Mouse (Mus musculus): Measurements from ENCODE around the gene Chd2.
A peak's percentile ranks its signal among the peaks of the same experiment; 100 is the strongest.
"Not testable (repeated sequence)": the region's sequence is repeated elsewhere in the genome, so short reads cannot be mapped to it uniquely, and the experiment has no call there.

Gene Chd2

DNA sequence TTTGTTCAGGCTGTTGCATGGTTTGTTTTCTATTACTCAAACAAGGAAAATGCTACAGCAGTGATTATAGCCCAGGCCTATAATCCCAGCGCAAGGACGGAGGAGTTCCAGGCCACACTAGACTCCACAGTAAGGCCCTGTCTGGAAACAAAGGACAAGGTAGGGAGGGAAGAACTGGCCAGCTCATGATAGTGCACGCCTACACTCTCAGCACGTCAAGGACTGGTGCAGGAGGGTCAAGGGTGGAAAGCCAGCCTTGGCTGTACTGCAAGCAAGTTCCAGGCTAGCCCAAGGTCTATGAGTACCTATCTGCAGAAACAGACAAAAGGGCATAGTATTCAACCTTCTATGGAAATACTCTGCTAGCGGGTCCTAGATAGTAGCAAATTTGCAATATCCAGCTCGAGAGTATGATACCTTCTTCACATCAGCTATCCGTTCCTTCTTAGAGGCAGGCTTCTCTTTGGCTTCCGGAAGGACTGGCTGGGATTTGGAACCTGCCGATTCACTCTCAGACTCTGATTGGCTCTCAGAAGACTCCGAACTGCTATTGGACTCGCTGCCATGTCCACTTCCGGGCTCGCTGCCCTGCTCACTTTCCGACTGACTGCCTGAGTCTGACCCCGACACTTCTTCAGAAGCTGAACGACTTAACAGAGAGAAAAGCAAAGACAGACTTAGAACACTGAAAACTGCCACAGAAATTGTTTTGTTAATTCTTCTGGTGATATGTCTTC lies 22.4 kb downstream of the Chd2 start:
- no peak for DNase-seq

DNA sequence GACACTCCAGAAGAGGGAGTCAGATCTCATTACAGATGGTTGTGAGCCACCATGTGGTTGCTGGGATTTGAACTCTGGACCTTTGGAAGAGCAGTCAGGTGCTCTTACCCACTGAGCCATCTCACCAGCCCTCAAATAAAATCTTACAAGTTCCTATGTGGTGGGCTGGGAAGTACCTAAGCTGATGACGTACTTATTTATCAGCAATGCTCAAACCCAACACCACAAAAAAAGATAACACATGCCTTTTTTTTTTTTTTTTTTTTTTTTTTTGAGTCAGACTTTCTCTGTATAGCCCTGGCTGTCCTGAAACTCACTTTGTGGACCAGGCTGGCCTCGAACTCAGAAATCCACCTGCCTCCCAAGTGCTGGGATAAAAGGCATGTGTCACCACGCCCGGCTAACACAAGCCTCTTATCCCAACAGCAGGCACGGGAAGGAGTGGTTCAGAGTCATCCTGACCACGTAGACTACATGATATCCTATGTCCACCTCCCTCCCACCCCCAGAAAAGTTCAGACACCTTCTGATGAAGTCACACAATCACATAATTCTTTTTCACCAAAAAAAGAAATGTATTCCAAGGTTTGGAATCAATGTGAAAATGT lies 23.2 kb downstream of the Chd2 start:
- not testable (repeated sequence) for DNase-seq

DNA sequence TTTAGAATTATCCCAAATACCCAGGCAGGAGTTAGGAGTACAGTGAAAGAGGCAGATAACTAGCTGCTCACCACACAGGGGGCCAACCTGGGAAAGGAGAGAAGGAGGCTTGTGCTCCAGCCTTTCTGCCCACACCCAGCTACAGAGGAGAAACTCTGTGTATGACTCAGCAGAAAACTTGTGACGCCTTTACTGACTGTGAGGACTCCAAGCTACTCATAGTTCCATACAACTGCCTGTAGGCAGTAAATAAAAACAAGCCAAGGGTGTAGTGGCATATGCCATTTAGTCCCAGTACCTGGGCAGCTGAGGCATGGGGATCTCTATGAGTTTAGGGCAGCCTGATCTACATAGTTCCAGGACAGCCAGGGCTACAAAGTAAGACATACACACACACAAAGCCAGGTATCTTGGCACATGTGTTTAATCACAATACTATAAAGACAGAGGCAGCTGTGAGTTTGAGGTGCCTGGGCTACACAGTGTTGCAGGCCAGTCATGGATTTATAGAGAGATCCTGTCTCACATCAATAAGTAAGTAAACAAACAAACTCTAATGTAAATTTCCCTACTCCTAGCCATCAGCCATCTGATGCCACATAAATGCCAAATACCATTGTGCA lies 24.1 kb downstream of the Chd2 start:
- no peak for DNase-seq

DNA sequence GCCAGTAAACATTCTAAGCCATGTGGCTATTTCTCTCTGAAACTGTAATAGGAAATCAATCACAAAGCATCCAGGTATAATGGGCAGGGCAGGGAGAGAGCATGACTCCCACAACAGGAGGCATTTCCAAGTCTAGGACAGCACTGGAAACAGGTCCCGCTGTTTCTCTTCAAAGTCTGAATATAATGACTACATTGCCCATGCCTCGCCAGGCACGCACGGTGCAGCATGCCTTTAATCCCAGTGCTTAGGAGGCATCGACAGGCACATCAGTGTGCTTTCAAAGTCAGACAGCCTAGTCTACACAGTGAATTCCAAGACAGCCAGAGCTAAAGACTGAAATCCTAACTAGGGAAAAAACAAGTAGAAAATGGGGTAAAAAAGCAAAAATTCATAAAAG lies 24.8 kb downstream of the Chd2 start:
- no peak for DNase-seq

DNA sequence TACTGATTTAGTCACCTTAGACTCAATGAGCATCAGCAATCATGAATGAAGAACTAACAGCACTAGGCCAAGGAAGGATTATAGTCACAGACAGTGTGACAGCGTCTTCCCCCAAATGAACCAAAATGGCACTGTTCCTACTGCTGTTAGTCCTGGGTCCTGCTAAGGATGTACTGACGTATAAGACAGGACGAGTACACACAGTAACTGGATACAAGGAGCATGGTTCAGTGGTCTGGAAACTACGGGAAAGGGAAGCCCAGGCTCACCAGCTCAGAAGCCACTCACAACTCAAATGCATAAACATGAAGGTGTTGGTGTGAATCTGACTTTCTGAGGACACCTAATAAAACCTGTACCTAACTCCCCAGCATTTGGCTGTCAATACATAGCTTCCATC lies 27.1 kb downstream of the Chd2 start:
- DNase-seq = no peak

DNA sequence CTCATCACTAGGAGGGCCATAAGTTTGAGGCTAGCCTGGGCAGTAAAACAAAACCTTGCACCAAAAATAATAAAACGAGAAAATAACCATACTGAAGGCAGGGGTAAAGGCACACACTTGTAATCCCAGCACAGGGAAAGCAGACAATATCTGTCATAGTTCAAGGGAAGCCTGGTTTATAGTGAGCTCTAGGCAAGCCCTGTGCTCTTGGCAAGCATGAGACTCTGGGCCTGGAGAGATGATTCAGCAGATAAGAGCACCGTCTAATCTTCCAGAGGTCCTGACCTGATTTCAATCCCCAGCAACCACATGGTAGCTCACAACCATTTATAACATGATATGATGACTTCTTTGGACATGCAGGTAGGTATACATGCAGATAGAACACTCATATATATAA lies 29.2 kb downstream of the Chd2 start:
- DNase-seq = no peak

DNA sequence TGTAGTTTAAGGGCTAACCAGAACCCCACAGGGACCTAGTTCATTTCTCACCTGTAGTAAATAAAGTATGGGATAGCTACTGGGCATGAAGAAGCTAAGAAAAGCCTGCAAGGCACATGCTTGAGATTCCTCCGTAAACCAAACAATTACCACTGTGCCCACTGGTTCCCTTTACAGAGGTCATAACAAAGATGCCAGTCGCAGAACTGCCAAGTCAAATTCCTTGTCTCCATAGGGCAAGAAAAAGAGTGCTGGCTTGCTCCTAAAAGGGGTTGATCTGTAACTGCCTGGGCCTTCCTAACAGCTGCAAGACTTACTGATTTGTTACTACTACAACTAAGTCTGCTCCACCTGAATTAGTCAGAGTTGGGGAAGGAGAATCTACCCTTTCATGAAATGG lies 32.9 kb downstream of the Chd2 start:
- DNase-seq = no peak

DNA sequence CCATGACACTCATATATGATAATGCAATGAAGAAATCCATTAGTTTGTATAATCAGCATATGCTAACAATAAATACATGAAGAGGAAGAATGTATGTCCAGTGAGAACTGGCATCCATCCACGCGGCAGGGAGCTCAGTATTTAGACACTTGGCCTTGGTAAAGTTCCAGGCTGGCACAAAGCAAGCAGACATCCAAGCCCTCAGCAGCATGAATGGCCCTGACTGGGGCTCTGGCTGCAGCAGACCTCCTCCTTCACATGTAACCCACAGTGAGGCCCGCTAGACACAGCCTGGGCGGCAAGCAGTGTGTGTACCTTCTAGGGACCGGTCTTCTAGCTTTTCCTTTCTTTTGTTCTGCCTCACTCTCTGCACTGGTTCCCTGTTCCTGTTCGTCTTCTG lies 34.1 kb downstream of the Chd2 start:
- DNase-seq = peak; percentile 80

DNA sequence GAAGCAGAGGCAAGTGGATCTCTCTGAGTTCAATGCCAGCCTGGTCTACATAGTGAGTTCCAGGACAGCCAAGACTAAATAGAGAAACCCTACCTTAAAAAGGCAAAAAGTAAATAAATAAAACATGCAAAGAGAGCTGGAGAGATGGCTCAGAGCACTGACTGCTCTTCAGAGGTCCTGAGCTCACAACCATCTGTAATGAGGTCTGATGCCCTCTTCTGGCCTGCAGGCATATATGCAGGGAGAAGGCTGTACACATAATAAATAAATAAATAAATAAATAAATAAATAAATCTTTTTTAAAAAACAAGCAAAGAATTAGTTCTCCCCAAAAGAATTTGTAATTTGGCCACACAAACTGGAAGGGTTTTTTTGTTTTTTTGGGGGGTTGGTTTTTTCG lies 34.8 kb downstream of the Chd2 start:
- DNase-seq = no peak

DNA sequence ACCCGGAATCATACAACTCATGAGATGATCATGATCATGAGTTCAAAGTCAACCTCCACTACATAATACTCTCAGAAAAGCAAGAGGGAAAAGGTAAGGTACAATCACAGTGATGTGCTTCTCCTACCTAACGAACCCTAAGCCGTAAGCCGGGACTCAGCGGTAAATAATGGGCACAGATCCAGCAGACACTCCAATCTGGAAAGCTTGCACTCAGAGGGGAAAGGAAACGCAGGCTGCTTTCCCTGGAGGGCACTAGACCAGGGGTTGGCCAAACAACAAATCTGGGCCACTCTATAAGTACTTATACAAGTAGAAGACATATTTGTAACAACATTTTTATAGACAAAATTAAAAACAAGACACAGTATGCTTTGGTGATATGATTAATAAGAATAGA lies 36.4 kb downstream of the Chd2 start:
- DNase-seq = no peak

DNA sequence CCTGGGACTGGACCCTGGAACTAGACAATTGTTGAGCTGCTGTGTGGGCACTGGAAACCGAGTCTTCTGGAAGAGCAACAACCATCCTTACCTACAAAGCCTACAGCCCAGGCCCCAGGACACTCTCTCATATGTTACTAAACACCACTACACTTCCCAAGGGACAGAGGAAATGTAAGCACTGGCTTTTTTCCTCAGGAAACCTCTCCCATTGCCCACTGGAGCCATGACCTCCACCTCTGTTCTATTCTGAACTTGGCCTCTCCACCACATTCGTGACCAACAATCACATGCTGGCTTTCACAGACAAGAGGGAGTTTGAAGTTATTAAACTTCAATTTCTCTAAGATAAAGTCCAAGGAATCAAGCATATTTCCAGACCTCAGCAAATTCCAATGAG lies 43.4 kb downstream of the Chd2 start:
- DNase-seq = no peak

DNA sequence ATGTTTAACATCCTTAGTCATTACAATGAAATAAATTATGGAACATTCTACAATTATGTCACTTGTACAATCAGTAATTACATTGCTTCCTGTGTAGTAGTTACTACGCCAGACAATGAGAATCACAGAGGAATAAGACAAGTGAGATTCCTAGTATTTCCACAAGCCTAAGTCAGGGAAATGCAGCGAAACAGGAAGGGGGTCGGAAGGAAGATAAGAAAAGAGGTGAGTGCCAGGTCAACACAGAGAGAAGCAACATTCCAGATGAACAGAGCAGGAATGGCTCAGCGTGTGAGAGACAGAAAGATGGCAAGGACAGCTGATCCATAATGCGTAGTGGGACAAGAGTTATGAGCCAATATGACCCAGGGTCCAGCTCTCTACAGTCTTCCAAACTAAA lies 52.4 kb downstream of the Chd2 start:
- DNase-seq = no peak

DNA sequence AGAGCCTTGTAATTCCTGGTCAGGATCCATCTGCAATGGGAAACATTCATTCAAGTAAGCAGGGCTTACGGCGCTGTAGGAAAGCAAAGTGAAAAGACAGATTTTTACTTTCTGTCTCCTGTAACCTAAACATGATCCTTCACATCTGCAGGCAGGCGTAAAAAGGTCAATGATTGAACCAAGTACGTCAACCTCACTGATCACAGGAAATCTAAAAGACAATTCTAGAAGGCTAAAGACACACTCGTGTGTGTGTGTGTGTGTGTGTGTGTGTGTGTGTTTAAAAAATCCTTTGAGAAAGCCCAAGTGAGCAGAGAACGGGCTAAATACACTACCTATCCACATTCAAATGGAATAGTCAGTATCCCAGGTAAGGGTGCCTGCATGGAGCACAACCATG lies 60.5 kb downstream of the Chd2 start:
- DNase-seq = no peak

DNA sequence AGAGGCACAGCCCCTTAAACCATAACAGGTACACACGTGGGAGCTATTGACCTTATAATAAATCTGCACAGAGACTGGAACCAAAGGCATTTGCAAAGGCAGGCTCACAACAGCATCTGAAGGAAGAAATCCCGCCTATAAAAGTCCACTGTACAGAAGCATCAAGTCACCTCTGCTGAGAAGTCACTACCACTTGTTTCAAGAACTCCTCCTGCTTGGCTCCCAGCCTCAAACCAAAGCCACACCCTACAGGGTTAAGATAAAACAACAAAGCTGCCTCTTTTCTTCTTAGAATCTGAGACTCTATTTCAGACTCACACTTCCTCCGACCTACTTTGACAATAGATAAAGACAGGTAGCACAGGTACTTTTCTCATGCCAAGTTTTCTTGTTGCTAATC lies 62.1 kb downstream of the Chd2 start:
- DNase-seq = no peak

DNA sequence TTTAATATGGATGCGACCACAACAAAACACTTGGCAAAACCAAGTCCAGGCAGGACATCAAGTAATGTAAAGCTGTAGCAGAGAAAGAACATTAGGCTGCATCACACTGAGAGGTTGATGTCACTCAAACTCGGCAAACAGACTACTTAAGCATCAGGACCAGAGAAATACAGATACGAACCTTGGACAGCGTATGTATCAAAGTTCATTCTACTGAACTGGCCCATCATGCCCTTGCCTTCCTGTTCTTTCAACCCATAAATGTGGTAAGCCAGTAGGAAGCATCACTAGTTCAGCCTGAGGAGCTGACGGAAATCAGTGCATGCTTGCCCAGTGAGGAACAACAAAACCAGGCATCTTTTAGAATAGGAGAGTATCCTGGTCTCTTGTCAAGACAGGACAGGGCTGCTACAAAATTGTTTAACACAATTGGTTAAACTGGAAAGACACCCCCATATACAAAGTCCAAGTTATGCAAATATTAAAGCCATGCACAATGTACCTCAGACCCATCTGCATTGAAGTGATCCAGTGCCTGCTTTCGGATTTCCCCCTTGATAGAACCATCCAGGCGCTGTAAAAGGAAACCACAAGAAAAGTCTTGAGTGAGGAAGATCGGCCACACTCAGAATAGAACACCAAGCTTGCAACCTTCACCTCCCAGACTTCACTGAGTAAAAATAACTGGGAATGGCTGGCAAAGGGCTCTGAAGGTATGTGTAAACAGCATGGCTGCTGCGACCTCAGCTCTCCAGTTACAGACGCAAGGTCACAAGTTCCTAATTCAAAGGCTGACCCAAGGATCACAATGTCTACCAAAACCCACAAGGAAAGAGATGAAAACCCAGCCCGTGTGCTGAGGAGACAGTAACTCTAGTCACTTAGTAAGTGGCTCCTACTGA lies 63.2 kb downstream of the Chd2 start:
- no peak for DNase-seq

DNA sequence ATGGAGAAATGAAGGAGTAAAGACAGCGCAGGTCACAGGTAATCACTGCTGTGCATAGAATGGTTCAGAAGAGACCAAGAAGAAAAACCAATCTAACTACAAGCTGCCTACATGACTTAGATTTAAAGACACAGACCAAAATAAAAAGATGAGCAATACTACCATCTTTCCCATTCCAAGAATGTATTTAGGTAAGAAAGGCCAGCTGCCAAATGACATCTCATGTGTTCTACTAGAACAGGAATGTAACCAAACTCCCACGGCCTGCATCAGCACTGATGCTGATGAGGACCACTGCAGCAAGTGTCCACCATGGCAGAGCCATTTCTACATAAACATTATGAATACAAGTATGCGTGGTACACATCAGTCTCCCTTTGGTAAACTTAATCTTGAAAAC lies 73.9 kb downstream of the Chd2 start:
- DNase-seq = no peak

DNA sequence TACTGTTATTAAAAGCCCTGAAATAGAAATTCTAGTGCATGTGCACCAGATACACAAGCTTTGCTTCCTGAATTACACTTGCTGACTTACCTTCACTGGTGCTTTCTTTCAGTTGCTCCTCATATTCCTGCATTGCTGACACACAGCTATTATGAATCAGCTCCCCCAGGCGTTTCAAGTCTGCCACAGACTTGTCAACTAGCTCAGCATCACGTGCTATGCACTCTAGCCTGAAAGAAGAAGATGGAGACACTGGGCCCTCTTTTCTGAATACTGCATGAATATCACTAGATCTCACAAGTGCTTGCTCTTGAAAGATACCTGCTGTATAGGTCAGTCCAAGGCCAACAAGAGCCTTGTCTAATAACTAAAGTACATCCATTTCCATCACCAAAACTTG lies 78.1 kb downstream of the Chd2 start:
- DNase-seq = no peak

DNA sequence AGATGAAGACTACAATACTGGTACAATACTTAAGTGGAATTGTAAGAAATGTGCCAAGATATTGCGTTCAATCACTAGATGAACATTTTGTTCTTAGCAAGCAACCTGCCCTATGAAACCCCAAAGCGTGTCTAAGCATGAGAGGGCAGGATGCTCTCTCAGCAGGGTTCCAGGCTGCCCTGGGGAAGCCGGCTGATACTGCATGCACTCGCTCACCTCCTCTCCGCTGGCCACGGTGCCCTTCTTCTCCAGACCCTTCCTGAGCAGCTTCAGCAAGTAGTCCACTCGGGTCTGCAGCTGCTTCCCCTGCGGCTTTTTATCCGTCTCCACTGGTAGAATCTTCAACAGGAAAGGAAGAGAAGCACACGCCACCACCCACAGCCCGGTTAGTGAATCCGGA lies 87.5 kb downstream of the Chd2 start:
- peak; percentile 25 for DNase-seq

DNA sequence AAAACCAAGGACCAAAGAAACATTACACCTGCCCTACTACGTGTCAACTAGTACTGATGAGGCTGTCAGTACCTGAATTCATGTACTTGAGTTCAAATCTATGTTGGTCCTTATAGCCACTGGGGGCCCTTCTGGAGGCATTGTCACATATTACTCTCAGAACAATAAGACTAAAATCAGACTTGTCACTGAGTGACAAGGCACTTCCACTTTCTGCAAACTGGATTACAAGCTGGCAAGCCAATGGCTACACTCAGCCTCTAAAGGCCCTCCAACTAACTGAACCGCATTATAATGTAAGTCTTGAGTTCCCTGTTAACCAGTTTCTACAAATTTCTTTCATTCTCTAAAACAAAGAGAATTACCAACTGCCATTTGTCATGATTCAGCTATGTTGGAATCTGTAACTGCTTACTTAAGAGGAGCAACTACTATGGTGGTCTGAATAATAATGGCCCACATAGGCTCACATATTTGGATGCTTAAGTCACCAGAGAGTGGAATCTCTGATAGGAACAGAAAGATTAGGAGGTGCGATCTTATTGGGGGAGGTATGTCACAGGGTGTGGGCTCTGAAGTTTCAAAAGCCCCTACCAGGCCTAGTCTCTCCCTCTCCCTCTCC lies 89.3 kb downstream of the Chd2 start:
- DNase-seq = no peak

DNA sequence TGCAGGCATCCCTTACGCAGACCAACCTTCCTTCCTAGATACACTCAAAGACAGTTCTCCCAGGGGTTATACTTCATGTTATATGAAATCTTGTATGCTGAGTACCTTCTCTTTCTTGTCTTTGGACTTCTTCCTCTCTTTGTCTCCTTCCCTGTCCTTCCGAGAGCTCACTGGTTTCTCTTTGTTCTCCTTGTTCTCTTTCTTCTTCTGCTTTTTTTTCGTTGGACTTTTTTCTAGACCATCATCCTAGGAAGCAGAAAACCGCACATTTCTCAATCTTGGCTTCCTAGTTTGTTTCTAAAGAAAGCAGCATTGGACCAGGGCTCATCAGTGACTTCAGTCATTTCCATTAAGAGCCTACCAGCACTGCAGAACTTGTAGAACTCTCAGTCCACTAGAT lies 90.0 kb downstream of the Chd2 start:
- no peak for DNase-seq

DNA sequence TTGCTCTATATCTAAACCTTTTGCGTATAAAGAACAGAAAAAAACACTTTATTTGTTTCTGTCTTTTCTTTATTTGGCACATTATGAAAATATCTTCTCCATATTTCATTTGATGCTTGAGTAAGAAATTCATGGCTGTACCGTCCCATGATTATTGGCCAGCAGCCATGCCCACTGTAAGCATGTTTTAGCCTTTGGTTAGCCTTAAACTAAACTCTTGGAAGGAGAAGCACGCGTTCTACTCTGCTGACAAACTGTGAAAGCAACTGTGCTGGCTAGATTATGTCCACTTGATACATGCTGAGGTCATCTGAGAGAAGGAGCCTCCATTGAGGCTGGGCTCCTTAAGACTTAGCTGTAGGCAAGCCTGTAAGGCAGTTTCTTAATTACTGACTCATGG lies 99.4 kb downstream of the Chd2 start:
- no peak for DNase-seq

DNA sequence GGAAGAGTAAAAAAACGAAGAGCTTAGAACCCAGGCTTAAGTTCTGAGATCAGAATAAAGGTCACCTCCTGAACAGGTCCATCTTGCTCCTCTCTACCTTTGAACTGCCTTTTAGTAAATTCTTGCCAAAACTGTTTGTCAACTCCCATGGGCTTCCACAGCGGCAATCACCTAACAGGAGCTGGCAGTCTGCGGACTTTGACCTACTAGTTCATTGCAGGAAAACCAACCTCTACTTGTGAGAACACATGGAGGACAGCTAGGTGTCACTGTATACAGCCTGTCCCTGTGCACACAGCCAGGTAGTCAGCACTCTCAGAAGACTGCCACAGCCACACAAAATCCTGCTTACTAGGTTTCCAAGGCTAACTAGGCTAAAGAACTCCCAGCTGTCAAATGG lies 99.8 kb downstream of the Chd2 start:
- DNase-seq = no peak

DNA sequence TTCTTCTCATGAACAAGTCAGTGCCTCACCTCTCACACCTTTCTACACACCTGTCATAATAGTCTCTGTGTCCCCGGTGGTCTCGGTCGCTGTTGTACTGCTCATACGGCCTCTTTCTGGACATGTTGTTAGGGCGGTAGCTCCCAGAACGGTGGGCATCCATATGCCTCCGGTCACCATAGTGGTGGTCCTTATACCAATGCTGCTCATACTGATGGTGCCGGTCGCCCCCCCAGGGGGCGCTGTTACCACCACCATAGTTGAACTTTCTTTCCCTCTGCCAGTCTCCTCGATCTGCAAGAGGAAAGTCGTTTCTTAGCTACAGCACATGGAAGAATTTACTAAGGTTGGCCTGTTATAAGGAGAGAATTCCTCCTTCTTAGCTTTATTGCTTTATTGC lies 105.9 kb downstream of the Chd2 start:
- no peak for DNase-seq

All from cerebellum, adult 8-10 months (tissue).